Mouse (Mus musculus): ENCODE results near the gene Pde11a.

- TF ChIP-seq POLR2A (IDR thresholded peaks at IDR 0.05; ENCODE audit: borderline replicate concordance, control insufficient read depth, low read depth, low read length) (no peak), CTCF (IDR thresholded peaks at IDR 0.05; ENCODE audit: control insufficient read depth, insufficient read depth, low read length) (no peak)
Measured at GRCm38 (mm10) chr2:76030080-76030479, 308.5 kb downstream of the Pde11a start.

Measured in bone marrow, adult 2 months (tissue).